Mouse (Mus musculus): Measurements from ENCODE around the gene Nav1.
A peak's percentile ranks its signal among the peaks of the same experiment; 100 is the strongest.

The Nav1 gene

DNA sequence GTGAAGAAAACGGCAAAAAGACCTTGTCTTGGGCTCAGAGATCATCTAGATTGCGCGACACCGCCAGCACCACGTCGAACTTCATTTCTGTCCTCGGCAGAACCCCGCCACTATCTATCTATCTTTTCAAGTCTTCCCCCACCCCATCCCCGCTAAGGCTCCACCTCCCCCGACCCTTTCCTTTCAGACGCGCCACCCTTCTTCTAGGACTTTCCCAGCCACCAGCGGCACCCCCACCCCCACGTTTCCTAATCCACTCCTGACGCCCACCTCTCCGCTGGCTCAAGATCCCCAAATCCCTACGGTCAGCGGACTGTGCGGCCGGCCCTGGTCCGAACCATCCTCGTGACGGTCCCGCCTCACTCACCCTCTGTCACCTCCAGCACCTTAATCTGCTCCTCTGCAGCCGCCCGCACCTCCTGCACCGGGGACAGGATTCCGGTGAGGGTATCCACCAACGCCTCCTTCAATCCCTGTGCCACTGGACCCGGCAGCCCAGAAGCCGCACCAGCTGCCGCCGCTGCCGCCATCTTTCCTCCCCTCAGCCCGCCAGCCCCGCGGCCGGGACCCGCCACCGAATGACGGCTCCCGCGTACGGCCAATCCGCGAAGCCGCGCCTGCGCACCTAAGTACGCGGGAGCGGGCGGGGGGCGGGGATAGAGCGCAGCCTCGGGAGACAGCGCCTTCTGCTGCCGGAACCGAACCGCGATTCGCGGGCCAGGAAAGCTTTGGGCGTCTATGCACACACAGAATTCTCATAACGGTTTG, 177.0 kb downstream of the Nav1 start, which contains the start of gene Ipo9:
TSS of gene Ipo9 (minus strand) at position 599 of the 768 bp plus-strand sequence.
- peak; percentile 92 to 95 for DNase-seq

DNA sequence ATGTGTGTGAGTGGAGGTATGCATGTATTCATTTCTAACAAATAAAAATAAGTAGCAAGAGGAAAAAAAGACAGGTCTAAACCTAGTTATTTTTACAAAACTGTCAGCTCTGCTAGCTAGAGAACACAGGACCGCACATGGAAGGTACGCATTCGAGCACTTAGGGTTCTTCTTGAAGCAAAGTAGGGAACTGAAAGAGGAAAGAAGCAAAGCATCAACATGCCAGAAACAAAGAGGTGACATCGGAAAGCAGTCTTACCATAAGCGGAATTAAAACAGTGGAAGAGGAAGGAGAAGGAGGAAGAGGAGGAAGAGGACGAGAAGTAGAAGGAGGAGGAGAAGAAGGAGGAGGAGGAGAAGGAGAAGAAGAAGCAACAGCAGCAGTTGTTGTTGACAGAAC, 179.7 kb downstream of the Nav1 start:
- no peak for DNase-seq

DNA sequence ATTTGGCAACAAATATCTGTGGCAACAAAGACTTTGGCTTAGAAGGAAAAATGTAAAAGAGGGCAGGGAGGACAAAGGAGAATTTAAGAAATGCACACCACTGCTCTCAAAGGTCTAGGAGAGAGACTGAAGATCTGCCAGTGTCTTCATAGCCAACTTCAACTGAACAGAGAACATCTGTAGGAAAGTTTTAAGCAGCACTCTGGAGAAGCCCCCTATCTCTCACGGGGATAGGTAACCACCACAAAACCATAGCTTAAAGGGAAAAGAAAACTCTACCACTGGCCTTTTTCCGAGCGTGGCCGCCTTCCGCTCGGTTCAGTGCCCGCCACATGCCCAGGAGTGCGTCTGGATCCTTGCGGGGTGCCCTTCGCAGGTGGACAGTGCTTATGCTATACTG, 180.4 kb downstream of the Nav1 start:
- no peak for DNase-seq

DNA sequence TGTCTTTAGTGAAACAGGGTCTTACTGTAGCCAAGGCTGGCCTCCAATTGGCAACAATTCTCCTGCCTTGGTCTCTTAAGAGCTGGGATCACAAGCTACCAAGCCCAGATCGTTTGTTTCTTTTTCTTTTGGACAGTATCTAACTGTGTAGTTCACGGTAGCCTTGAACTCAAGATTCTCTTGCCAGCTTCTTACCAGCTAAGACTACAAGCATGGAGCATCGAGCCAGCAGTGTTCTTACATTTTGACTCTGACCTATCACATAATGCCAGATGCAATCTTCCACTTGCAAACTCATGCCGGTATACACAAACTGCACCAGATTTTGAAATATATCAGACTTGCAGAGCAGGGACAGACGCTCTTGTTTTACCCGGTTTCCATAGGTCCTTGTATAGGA, 184.3 kb downstream of the Nav1 start:
- no peak for DNase-seq

DNA sequence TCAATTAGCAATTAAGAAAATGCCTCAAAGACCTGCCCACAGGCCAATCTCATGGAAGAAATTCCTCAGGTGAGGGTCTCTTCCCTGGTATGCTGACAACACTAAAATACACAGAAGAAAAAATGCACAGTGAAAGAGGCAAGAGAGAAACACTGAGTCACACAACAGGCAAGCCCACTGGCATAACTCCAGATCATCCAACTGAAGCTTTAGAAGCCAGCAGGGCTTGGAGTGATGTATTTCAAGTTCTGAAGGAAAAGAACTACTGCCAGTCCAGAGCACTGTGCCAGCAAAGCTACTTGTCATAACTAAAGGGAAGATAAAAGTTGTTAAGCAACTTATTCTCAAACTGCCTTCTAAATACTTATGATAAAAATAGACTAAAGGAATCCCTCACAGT, 193.1 kb downstream of the Nav1 start:
- no peak for DNase-seq

DNA sequence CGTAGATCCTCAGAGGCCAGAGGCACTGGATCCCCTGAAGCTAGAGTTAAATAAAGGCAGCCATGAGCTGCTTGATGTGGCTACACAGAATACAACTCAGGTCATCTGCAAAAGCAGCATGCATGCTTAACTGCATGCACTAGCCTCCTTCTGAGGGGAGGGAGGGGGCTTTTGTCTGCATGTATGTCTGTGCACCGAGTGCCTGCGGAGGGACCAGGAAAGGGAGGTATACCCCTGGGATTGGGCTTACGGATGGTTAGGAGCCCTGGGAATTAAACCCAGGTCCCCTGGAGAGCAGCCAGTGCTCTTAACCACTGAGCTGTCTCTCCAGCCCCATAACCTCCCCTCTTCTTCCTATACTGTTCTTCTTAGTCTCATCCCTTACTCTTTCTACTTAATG, 195.0 kb downstream of the Nav1 start:
- no peak for DNase-seq

DNA sequence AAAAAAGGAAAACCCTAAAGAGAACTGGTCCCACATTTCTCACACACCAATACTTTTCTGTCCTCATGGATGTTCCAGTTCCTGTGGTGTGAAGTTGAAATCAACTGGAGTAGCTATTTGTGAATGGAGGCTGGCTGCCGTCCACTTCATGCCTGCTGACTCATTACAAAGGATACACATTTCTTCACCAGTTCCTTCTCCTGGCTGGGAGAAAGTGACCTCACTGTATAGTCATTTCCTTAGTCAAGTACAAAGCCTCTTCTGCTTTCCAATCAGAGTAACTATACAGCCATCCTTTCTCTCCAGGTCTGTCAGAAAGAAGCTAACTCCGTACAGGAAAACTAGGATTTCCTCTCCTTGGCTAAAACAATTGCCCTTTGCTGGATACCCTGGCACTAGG, 196.1 kb downstream of the Nav1 start:
- DNase-seq = peak; percentile 58 to 66

DNA sequence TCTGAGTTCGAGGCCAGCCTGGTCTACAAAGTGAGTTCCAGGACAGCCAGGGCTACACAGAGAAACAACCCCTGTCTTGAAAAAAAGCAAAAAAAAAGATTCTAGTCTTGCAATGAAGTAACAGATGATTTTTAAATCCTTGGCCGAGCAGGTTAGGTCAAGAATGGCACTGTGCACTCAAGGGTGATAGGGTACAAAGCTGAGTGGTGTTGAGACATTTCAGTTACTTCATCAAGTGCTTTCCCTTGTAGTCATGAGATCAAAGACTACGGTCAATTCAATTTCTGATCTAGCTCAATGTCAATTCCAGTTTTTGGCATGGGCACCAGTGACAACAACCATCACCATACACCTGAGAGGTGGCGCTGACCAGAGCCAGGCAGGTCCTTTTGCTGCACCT, 198.1 kb downstream of the Nav1 start:
- no peak for DNase-seq

DNA sequence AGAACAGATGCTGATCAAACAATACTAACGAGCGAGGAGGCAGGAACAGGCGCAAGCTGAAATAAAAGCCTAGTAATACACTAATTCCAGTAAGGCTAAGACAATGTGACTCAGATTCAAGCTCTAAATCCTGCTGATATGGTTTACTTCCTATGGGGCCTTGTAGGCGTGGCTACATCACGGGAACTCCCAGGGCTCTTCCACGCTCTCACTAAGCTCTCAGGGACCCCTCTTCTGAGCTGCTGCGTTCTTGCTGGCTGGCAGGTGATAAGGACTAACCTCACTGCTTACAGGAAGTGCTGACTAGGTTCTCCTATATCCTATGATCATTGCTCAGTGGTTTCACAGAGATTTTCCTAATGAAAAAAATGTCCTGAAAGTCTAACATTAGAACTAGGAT, 201.7 kb downstream of the Nav1 start:
- no peak for DNase-seq

DNA sequence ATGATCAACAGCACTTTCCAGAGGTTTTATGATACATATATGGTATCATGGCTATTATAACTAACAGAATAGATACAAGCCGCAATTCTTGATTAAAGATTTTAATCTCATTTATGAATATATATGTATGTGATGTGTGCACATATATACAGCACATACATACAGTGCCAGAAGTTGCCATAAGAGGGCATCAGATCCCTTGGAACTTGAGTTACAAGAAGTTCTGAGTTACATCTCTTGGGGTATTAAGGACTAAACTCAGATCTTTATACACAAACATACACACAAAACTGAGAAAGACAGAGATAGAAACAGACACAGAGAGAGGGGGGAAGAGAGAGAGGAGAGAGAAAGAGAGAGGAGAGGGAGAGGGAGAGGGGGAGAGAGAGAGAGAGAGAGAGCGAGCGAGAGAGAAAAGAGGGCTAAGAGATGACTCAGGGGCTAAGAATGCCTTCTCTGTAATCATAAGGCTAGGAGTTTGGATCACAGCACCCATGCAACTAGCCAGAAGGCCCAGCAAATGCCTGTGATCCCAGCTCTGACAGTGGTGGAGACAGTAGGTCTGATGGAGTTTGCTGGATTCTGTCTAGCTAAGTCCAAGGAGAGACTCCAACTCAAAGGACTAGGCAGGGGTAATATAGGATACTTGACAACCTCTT, 205.5 kb downstream of the Nav1 start:
- no peak for DNase-seq

DNA sequence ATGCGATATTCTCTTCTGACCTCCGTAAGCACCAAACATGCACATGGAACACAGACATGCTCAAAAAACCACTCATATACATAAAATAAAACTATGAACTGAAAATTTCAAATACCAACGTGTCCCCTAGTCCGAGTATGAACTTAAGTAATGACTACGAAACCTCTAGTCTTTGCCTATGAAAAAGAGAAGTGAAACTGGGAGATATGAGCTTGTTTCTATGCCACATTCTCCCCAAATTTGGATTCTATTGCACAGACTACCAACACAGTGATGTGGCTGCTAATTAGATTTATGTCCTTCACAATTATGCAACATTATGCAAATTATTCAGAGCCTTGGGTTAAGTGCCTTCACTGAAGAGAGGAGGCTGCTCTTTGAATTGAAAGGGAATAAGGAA, 207.6 kb downstream of the Nav1 start:
- no peak for DNase-seq

DNA sequence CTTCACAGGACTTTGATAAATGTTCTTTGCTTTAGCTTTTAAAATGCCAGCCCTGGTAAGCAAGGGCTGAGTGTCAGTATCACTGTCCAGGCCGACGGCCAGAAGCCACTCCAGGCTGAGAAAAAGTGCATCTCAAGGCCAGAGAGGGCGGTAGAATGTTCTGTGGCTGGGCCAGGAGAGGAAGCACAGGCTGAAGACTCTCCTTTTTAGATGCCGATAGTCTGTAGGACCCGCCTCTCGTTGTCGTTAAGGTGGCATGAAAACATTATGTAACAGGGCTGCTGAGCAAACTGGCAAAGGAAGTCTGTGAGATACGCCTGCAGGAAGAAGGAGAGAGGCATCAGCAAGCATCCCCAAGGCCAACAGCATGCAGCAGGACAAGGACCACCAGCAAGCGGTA, 221.9 kb downstream of the Nav1 start:
- no peak for DNase-seq

Data from kidney, postnatal 25 days (tissue).